Mouse (Mus musculus) stomach, postnatal 0 days (tissue): ENCODE measurements around the gene Zdhhc1. TPM values are rescaled to one million over a fixed set of nuclear protein-coding genes. Genes with fewer than 3 reads are reported as not detected.

Experiments
- ATAC-seq: fragments of 200-750 bp; cut with Nextera tagmentation; 2 replicates; pipeline ENCODE4 v1.8.0; 2017; ENCODE audit not compliant: low FRiP score, low TSS enrichment
- DNase-seq: peaks from one replicate; pipeline ENCODE4 v3.0.0-alpha.2; 2016; ENCODE audit warnings: low spot score
- H3K27ac ChIP-seq: fragments of 300-500 bp; sonication (generic); replicated peaks from 2 replicates; pipeline ENCODE4 v1.5.1; 2014; ENCODE audit warnings: mild to moderate bottlenecking, control low read depth
- H3K27me3 ChIP-seq: fragments of 300-500 bp; sonication (generic); 2 replicates; pipeline ENCODE4 v1.6.1; 2014; ENCODE audit warnings: low read length; ENCODE audit not compliant: control insufficient read depth, insufficient read depth
- H3K36me3 ChIP-seq: fragments of 300-500 bp; sonication (generic); 2 replicates; pipeline ENCODE4 v1.6.1; 2014; ENCODE audit warnings: low read length, mixed read lengths; ENCODE audit not compliant: control insufficient read depth, insufficient read depth
- H3K4me1 ChIP-seq: fragments of 300-500 bp; sonication (generic); replicated peaks from 2 replicates; pipeline ENCODE4 v1.6.1; 2014; ENCODE audit warnings: antibody characterized with exemption; ENCODE audit not compliant: control insufficient read depth, insufficient read depth
- H3K4me2 ChIP-seq: fragments of 300-500 bp; sonication (generic); replicated peaks from 2 replicates; pipeline ENCODE4 v1.6.1; 2014; ENCODE audit warnings: low read depth, mild to moderate bottlenecking, control low read depth, moderate library complexity
- H3K4me3 ChIP-seq: fragments of 300-500 bp; sonication (generic); 2 replicates; pipeline ENCODE4 v1.5.1; 2014; ENCODE audit warnings: low read depth, low read length, control low read depth
- H3K9ac ChIP-seq: fragments of 300-500 bp; sonication (generic); 2 replicates; pipeline ENCODE4 v1.6.1; 2014; ENCODE audit warnings: mild to moderate bottlenecking, low read length, control low read depth, mixed read lengths
- H3K9me3 ChIP-seq: fragments of 300-500 bp; sonication (generic); 2 replicates; pipeline ENCODE4 v1.6.1; 2016; ENCODE audit warnings: low read length; ENCODE audit not compliant: control insufficient read depth
- CTCF ChIP-seq: IDR thresholded peaks from 2 replicates; pipeline ENCODE4 v1.5.1; 2016; ENCODE audit warnings: antibody characterized with exemption, low read depth, mild to moderate bottlenecking, moderate library complexity
- EP300 ChIP-seq: optimal IDR thresholded peaks from 2 replicates; pipeline ENCODE3; 2016; ENCODE audit warnings: antibody characterized with exemption
- WGBS: fragments of 180-500 bp; shearing (Covaris S2); extraction: QIAGEN DNeasy Blood & Tissue Kit; methylation state at CpG from one replicate; pipeline ENCODE4 v1.1.7; 2014; 5-methylcytosine and 5-hydroxymethylcytosine counted together
- polyA plus RNA-seq: library from polyadenylated mRNA; unstranded; fragments of >200 nt; fragmentation: Nextera tagmentation; extraction: Ambion mirVana; gene quantifications from 2 replicates; pipeline ENCODE4 v1.2.1, GENCODE M21; 2015

The Zdhhc1 gene
- polyA plus RNA-seq, 1 experiment from 2014 or later: 15.6 TPM

DNA sequence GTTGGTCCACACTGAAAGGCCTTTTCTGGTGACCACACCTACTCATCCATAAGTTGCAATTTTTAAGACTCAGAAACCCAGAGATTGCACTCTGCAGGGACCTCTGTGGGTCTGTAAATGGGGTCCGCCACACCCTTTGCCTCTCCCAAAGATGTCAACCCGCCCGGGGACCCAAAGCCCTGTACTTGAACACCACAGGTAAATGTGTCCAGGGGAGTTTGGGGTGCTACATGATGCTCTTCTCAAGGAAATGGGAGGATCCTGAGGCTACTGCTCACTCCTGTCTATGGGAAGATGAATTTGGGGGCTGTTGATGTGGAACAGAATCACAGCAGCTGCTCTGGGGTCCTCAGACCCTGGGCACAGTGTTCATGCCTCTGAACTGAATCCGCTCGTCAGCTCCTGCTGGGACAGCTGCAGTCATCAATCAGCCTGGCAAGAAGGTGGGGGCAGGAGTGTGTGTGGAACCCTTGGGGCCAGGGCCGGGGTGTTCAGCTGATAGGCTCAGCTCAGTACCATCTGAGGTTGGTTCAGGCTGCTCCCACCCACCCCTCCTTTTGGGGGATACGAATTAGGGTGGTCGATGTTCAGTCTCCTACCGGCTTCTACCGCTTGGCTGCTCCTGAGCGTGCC is 25.9 kb downstream of the Zdhhc1 start:
- WGBS: 24% methylated on average over 11 of the region's 11 CpGs
- 0 out of 2 replicates have a peak overlapping the region, but pooled peaks have one; percentile 30 for H3K27ac ChIP-seq
- peak; percentile 13 for DNase-seq
- peak overlapping the region; percentile 36 for H3K4me3 ChIP-seq
- no peak for ATAC-seq
- H3K9ac ChIP-seq: peak overlapping the region; percentile 50
- peaks cover 4% of the 10 kb centered on the region; the same call in 1 of the 2 replicates for H3K36me3 ChIP-seq
- TF ChIP-seq EP300: no peak
- TF ChIP-seq CTCF: no peak
- peak overlapping the region; percentile 56 for H3K4me2 ChIP-seq
- H3K9me3 ChIP-seq: no peaks in the 10 kb centered on the region
- H3K27me3 ChIP-seq: no peaks in the 10 kb centered on the region
- H3K4me1 ChIP-seq: peaks cover 2% of the 10 kb centered on the region; the same call in 1 of the 2 replicates

DNA sequence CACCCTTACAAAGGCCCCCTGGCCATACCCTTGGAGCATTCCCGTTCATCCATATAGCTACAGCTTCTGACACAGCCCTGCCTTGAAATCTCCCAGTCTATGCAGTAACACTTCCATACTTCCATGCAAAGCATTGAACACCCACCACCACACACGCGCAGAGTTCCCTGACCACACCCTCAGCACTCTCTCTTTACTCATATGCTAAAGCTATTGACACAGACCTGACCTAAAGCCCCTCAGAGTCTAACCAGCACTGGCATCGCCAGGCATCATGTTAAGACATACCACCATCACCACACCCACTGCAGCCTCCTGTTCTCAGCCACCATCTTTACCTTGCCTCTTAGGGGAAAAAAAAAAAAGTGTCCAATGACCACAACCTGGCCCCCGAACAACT is 26.4 kb downstream of the Zdhhc1 start:
- no peak overlapping the region for H3K9ac ChIP-seq
- no peak overlapping the region for H3K27ac ChIP-seq
- 60% methylated on average over 5 of the region's 5 CpGs for WGBS
- H3K4me3 ChIP-seq: peak overlapping the region; percentile 36
- no peaks in the 10 kb centered on the region for H3K27me3 ChIP-seq
- peaks cover 2% of the 10 kb centered on the region; the same call in 1 of the 2 replicates for H3K4me1 ChIP-seq
- H3K4me2 ChIP-seq: peak overlapping the region; percentile 56
- no peak for TF ChIP-seq CTCF
- TF ChIP-seq EP300: no peak
- peak; percentile 13 for DNase-seq
- no peaks in the 10 kb centered on the region for H3K9me3 ChIP-seq
- peaks cover 4% of the 10 kb centered on the region; the same call in 1 of the 2 replicates for H3K36me3 ChIP-seq
- ATAC-seq: no peak

- Histone ChIP-seq H3K36me3 (peaks cover 4% of the 10 kb centered on the region; the same call in 1 of the 2 replicates), H3K9ac (no peak overlapping the region), H3K27me3 (no peaks in the 10 kb centered on the region), H3K9me3 (no peaks in the 10 kb centered on the region), H3K4me3 (peak overlapping the region; percentile 36; the same call in 1 of the 2 replicates), H3K4me1 (peaks cover 2% of the 10 kb centered on the region; the same call in 1 of the 2 replicates), H3K27ac (no peak overlapping the region), H3K4me2 (peak overlapping the region; percentile 56)
- ATAC-seq (no peak), DNase-seq (peak; percentile 12)
- TF ChIP-seq CTCF (no peak), EP300 (no peak)
- 65% methylated on average over 5 of the region's 5 CpGs for WGBS
Measured at GRCm38 (mm10) chr8:105469816-105470215, 26.9 kb downstream of the Zdhhc1 start.

- H3K36me3 ChIP-seq: peaks cover 4% of the 10 kb centered on the region; the same call in 1 of the 2 replicates
- 34% methylated on average over 5 of the region's 6 CpGs for WGBS
- H3K4me1 ChIP-seq: peaks cover 2% of the 10 kb centered on the region; the same call in 1 of the 2 replicates
- H3K27ac ChIP-seq: no peak overlapping the region
- TF ChIP-seq CTCF: no peak
- no peak for TF ChIP-seq EP300
- no peaks in the 10 kb centered on the region for H3K27me3 ChIP-seq
- H3K9me3 ChIP-seq: no peaks in the 10 kb centered on the region
- H3K9ac ChIP-seq: no peak overlapping the region
- peak overlapping the region; percentile 56 for H3K4me2 ChIP-seq
- ATAC-seq (0 out of 2 replicates have a peak, but pooled peaks have one; percentile 11), DNase-seq (peak; percentile 62)
- no peak overlapping the region for H3K4me3 ChIP-seq
Measured at GRCm38 (mm10) chr8:105469041-105469695, 27.5 kb downstream of the Zdhhc1 start.

DNA sequence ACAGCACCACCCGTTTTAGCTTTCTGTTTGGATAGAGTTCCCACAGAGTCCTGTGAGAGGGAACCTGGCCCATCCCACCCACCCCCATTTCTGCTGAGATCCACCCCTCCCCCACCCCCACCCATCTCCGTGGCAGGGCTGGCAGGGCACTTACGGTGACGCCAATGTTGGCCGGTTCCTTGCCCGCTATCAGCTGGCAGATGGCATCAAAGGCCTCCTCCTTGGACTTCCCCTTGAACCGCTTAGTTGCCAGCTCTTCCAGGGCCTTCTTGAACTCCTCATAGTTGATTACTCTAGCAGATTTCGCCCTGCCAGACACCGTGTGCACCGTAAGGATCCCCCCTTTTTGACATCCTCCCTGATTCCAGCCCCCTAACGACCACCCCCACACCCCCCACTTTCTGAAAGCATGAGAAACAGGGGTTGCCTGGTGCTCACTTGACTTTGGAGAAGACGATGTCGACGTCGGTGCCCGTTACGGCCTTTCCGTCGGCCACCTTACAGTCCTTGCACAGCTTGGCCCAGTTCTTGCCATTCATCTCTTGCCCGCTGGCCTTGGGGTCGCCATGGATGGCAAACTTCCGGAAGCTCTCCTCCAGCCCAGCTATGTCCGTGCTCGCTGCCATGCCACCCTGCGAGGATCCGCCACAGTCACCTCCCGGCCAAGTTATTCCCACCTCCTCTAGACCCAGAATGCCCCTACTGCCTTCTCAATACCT is 28.5 kb downstream of the Zdhhc1 start:
- Histone ChIP-seq H3K4me1 (0 out of 2 replicates have a peak, but pooled peaks cover 2% of the 10 kb centered on the region), H3K9me3 (no peaks in the 10 kb centered on the region), H3K36me3 (peaks cover 4% of the 10 kb centered on the region; the same call in 1 of the 2 replicates), H3K27me3 (no peaks in the 10 kb centered on the region), H3K27ac (no peak overlapping the region), H3K9ac (no peak overlapping the region), H3K4me2 (no peak overlapping the region), H3K4me3 (no peak overlapping the region)
- 91% methylated on average over 27 of the region's 27 CpGs for WGBS
- ATAC-seq (no peak), DNase-seq (no peak)
- TF ChIP-seq CTCF (no peak), EP300 (no peak)
